Mouse (Mus musculus): ENCODE measurements at regions not wholly inside any gene's neighbourhood (a gene's known extent, or its start where the extent isn't known, plus 50 kb on each side); places are given as distances from the start of the nearest gene placed in this dataset.
A peak's percentile ranks its signal among the peaks of the same experiment; 100 is the strongest.

- no peak for DNase-seq
Observed at GRCm38 (mm10) chr2:103143985-103144384, 70.5 kb downstream of the Apip start.

- DNase-seq, result peak in 1 of 2 experiments; percentile 30
Observed at GRCm38 (mm10) chr2:103144420-103144819, 70.9 kb downstream of the Apip start.

GRCm38 (mm10) chr2:103145058-103145457 lies 71.6 kb downstream of the Apip start:
- no peak for DNase-seq

DNA sequence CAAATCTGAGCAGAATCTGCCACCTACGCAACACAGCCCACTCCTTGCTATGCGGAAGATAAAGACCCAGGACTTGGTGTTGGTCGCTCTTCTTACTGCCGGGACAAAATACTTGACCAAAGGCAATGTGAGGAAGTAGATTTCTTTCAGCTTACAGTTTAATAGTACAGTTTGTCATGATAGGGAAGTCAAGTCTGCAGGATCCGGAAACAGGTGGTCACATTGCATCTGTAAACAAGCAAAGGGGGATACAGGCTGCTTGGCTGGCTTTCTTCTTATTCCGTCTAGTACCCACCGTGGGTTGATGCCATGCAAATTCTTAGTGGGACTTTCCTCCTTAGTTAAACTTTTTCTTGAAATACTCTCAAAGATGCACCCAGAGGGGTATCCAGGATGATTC lies 72.7 kb downstream of the Apip start:
- DNase-seq, result no peak

- DNase-seq, result no peak
Observed at GRCm38 (mm10) chr2:103153261-103153660, 79.8 kb downstream of the Apip start.

DNA sequence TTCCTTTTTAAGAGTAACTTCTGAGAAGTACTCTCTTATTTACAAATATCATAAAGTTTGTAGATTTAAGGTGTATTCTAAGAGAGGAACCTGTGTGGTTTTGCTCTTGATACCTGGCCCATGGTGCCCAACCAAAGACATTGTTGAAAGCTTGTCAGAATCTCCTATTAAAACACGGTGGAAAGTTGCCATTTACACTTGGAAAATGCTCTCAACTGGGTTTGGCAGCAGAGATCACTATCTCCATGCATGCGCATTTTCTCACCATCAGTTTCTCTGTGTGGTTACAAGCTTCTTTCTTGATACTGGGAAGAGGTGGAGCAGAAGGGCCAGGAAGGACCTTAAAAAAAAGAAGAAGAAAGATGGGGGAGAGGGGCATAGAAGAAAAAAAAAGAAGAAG lies 94.3 kb downstream of the Apip start:
- DNase-seq, result no peak

DNA sequence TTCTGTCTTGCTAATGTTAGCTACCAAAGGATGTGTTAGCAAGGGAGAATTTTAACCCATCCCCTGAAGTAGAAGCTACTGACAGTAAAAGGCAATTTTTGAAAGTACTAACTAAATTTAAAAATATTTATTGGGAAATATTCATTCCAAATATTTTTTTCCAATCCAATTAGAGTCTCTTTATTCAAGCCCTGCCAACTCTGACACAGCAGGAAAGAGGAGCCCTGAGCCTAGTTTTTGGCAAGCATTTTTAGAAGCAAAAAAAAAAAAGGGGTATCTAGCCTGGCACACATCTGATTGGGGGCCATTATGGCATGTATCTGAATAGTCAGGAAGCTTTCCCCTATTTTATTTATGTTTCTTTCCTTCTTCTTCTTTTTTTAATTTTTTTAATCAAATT lies 94.8 kb downstream of the Apip start:
- no peak for DNase-seq

GRCm38 (mm10) chr2:103177361-103177760 lies 103.9 kb downstream of the Apip start:
- DNase-seq, result no peak

GRCm38 (mm10) chr2:103180298-103180927 lies 106.9 kb downstream of the Apip start:
- no peak for DNase-seq

GRCm38 (mm10) chr2:103186751-103187260 lies 113.3 kb downstream of the Apip start:
- DNase-seq, result no peak

DNA sequence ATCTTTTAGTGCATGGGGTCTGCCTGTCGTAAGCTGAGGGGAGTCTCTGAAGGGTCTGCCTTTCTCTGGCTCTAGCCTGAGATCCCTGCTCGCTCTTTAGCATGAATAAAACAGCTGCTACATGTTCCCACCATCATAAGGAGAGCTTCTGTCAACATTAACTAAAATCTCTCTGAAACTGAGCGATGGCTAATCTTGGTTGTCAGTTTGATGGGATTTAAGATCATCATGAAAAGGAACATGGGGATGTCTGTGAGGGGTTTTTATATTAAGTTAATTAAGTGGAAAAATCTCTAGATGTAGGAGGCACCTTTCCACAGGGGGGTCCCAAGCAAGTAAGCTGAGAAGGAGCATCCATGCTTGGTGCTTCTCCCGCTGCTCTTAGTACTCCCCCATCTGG lies 110.5 kb downstream of the Ehf start:
- no peak for DNase-seq

- DNase-seq, result no peak
Observed at GRCm38 (mm10) chr2:103200313-103200712, 102.8 kb downstream of the Ehf start.

- no peak for DNase-seq
Observed at GRCm38 (mm10) chr2:103205046-103205445, 98.0 kb downstream of the Ehf start.

GRCm38 (mm10) chr2:103208370-103208769 lies 94.7 kb downstream of the Ehf start:
- no peak for DNase-seq

DNA sequence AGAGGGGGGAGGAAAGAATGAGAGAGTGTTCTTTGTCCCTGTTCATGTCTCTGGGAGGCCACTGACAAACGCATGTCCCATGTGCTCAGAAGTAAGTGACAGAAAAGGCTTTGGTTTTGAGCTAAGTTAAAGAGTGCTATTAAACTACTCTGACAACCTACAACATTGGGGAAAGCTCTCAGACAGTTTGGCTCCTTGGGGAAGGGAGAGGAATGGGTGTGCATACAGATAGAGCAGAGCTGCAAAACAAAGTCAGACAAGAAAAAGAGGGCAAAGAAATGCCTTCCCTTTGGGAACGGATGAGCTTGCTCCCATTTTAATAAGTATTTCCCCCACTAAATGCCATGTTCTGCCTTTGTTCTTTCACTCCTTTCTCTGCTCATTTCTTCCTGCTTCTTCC lies 94.0 kb downstream of the Ehf start:
- DNase-seq, result no peak

DNA sequence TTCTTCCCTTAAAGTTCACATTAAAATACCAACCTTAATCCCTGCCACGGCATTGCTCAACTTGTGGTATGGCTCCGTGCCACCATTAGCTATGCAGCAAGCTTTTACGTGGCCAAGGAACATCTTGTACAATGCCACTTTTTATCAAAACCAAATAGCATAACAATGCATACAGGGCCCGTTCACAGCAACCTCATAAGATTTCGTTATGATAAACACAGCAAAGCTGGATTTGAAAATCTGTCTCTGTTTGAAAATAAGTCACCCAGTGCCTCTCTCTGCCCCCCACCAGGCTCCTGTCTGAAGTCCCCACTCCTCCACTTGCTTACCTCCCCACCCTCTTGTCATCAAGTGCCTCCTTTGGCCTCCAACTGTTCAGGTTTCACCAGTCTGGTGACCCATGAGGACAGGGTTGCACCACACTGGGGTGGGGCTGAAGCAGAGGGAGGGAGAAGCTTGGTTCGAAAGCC lies 93.5 kb downstream of the Ehf start:
- peak; percentile 63 to 78 for DNase-seq

DNA sequence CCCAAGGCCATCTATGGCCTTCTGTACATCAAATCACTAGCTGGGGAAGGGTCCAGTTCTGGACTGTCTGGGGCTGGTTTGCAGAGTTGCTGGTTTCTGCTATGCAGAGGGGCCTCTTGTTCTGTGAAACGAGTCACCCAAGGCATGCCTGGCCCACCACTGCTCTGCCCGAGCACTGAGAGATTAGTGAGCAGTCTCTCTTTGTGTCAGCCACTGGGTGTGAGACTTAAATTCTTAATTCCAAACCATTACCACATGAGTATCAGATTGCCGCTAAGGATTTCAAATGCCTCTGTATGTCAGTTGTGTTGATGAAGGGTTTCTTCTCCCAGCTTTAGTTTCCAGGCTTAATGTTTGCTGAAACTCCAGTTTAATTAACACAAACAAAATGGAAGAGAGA lies 91.9 kb downstream of the Ehf start:
- DNase-seq, result no peak

All from lung, postnatal 4 days (tissue).